Mouse (Mus musculus): ENCODE results near the gene Tmtc2.

- TF ChIP-seq CTCF (IDR thresholded peaks at IDR 0.05; ENCODE audit: extremely low read depth, insufficient read length, insufficient replicate concordance, low read depth, low read length) (no peak), POLR2A (IDR thresholded peaks at IDR 0.05; ENCODE audit: low read depth, low read length) (no peak)
Observed at GRCm38 (mm10) chr10:105492485-105492884, 81.8 kb downstream of the Tmtc2 start.

Measured in small intestine, adult 2 months (tissue).